Mouse (Mus musculus) hindbrain, embryonic 16.5 days (tissue): Measurements from ENCODE around the gene Pcbp3. TPM values are rescaled to one million over a fixed set of nuclear protein-coding genes. Genes with fewer than 3 reads are reported as not detected.

Source experiments
- ATAC-seq: fragments of 200-750 bp; cut with Nextera tagmentation; 2 replicates; pipeline ENCODE4 v1.8.0; 2017; ENCODE audit warnings: moderate TSS enrichment, moderate library complexity
- H3K27ac ChIP-seq: fragments of 300-500 bp; sonication (generic); 2 replicates; pipeline ENCODE4 v1.5.1; 2014; ENCODE audit warnings: low read depth, mild to moderate bottlenecking, control low read depth, low read length, moderate library complexity
- H3K27me3 ChIP-seq: fragments of 300-500 bp; sonication (generic); replicated peaks from 2 replicates; pipeline ENCODE4 v1.6.1; 2014; ENCODE audit warnings: low read length; ENCODE audit not compliant: control insufficient read depth, insufficient read depth
- H3K36me3 ChIP-seq: fragments of 300-500 bp; sonication (generic); 2 replicates; pipeline ENCODE4 v1.6.1; 2014; ENCODE audit warnings: mild to moderate bottlenecking, low read length, moderate library complexity, mixed read lengths; ENCODE audit not compliant: control insufficient read depth, insufficient read depth
- H3K4me1 ChIP-seq: fragments of 300-500 bp; sonication (generic); 2 replicates; pipeline ENCODE4 v1.6.1; 2014; ENCODE audit warnings: low read depth, low read length; ENCODE audit not compliant: control insufficient read depth, insufficient read depth
- H3K4me2 ChIP-seq: fragments of 300-500 bp; sonication (generic); 2 replicates; pipeline ENCODE4 v1.6.1; 2014; ENCODE audit warnings: mild to moderate bottlenecking, low read length, control low read depth, moderate library complexity
- H3K4me3 ChIP-seq: fragments of 300-500 bp; sonication (generic); 2 replicates; pipeline ENCODE4 v1.5.1; 2014; ENCODE audit warnings: mild to moderate bottlenecking, low read length, control low read depth, moderate library complexity
- H3K9ac ChIP-seq: fragments of 300-500 bp; sonication (generic); 2 replicates; pipeline ENCODE4 v1.6.1; 2014; ENCODE audit warnings: low read depth, mild to moderate bottlenecking, control low read depth, low read length, moderate library complexity
- H3K9me3 ChIP-seq: fragments of 300-500 bp; sonication (generic); 2 replicates; pipeline ENCODE4 v1.6.1; 2014; ENCODE audit warnings: mild to moderate bottlenecking, low read length, moderate library complexity; ENCODE audit not compliant: control insufficient read depth
- WGBS: fragments of 180-500 bp; shearing (Covaris S2); extraction: QIAGEN DNeasy Blood & Tissue Kit; methylation state at CpG from one replicate; pipeline ENCODE4 v1.1.7; 2014; 5-methylcytosine and 5-hydroxymethylcytosine counted together
- polyA plus RNA-seq: library from polyadenylated mRNA; unstranded; fragments of >200 nt; fragmentation: Nextera tagmentation; extraction: Ambion mirVana; gene quantifications from 2 replicates; pipeline ENCODE4 v1.2.1, GENCODE M21; 2015

Pcbp3 gene
- polyA plus RNA-seq, 1 experiment from 2014 or later: 95.5 TPM

DNA sequence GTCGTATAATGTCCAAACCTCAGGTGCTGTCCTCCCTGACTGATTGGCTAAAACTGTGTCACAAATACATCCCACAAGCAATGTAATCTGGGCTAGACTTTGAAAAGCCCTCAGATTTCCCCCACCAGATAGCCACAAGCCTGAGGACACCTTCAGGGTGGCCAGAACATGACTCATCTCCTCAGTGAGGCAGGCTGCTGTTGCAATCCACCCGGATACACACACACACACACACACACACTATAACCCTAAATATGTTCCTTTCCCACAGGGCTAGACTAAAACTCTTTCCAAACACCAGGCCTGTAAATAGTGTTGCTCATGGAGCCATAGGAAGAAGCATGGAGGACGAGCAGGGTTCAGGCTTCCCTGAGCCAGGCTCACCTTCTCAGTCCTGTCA, 58.6 kb downstream of the Pcbp3 start:
- H3K4me3 ChIP-seq: no peak overlapping the region
- H3K9ac ChIP-seq: no peak overlapping the region
- no peak for ATAC-seq
- 81% methylated on average over 3 of the region's 3 CpGs for WGBS
- no peak overlapping the region for H3K27ac ChIP-seq
- H3K9me3 ChIP-seq: no peaks in the 10 kb centered on the region
- no peaks in the 10 kb centered on the region for H3K27me3 ChIP-seq
- no peak overlapping the region for H3K4me2 ChIP-seq
- H3K36me3 ChIP-seq: no peaks in the 10 kb centered on the region
- peaks cover 5% of the 10 kb centered on the region; the same call in 1 of the 2 replicates for H3K4me1 ChIP-seq

DNA sequence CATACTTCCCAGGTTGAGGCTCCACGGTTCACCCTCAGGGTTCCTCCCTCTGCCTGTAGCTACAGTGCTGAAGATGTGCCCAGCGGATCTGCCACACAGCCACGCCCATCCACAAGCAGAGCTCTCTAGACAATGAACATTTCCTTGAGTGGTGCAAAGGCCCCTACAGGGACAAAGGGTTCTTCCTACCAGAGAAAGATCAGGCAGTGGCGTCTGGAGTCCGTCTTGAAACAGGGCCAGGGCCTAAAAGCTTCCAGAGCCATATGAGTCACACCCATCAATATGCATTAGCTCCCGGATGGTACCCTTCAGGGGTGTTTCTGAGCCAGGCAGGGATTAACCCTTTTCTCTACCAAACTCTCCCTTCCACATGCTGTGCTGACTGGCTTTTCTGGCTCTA, 59.1 kb downstream of the Pcbp3 start:
- no peaks in the 10 kb centered on the region for H3K36me3 ChIP-seq
- no peaks in the 10 kb centered on the region for H3K27me3 ChIP-seq
- H3K9ac ChIP-seq: no peak overlapping the region
- ATAC-seq: peak; percentile 48; the same call in 1 of the 2 replicates
- H3K27ac ChIP-seq: no peak overlapping the region
- no peak overlapping the region for H3K4me2 ChIP-seq
- H3K9me3 ChIP-seq: no peaks in the 10 kb centered on the region
- peaks cover 5% of the 10 kb centered on the region; the same call in 1 of the 2 replicates for H3K4me1 ChIP-seq
- H3K4me3 ChIP-seq: no peak overlapping the region
- WGBS: 11% methylated on average over 6 of the region's 6 CpGs

GRCm38 (mm10) chr10:76898428-76898827, 63.3 kb downstream of the Pcbp3 start:
- no peak overlapping the region for H3K4me3 ChIP-seq
- no peaks in the 10 kb centered on the region for H3K27me3 ChIP-seq
- 0 out of 2 replicates have a peak, but pooled peaks cover 2% of the 10 kb centered on the region for H3K9me3 ChIP-seq
- H3K27ac ChIP-seq: no peak overlapping the region
- H3K4me1 ChIP-seq: peaks cover 1% of the 10 kb centered on the region; the same call in 1 of the 2 replicates
- H3K4me2 ChIP-seq: no peak overlapping the region
- 90% methylated on average over 4 of the region's 4 CpGs for WGBS
- H3K36me3 ChIP-seq: peaks cover 3% of the 10 kb centered on the region; the same call in 1 of the 2 replicates
- ATAC-seq: no peak
- no peak overlapping the region for H3K9ac ChIP-seq

GRCm38 (mm10) chr10:76891456-76891855, 70.2 kb downstream of the Pcbp3 start:
- H3K4me2 ChIP-seq: no peak overlapping the region
- H3K27me3 ChIP-seq: no peaks in the 10 kb centered on the region
- H3K9ac ChIP-seq: no peak overlapping the region
- WGBS: 93% methylated on average over 2 of the region's 2 CpGs
- ATAC-seq: no peak
- H3K36me3 ChIP-seq: peaks cover 3% of the 10 kb centered on the region; the same call in 1 of the 2 replicates
- H3K9me3 ChIP-seq: 0 out of 2 replicates have a peak, but pooled peaks cover 2% of the 10 kb centered on the region
- no peak overlapping the region for H3K4me3 ChIP-seq
- H3K27ac ChIP-seq: no peak overlapping the region
- H3K4me1 ChIP-seq: no peaks in the 10 kb centered on the region

DNA sequence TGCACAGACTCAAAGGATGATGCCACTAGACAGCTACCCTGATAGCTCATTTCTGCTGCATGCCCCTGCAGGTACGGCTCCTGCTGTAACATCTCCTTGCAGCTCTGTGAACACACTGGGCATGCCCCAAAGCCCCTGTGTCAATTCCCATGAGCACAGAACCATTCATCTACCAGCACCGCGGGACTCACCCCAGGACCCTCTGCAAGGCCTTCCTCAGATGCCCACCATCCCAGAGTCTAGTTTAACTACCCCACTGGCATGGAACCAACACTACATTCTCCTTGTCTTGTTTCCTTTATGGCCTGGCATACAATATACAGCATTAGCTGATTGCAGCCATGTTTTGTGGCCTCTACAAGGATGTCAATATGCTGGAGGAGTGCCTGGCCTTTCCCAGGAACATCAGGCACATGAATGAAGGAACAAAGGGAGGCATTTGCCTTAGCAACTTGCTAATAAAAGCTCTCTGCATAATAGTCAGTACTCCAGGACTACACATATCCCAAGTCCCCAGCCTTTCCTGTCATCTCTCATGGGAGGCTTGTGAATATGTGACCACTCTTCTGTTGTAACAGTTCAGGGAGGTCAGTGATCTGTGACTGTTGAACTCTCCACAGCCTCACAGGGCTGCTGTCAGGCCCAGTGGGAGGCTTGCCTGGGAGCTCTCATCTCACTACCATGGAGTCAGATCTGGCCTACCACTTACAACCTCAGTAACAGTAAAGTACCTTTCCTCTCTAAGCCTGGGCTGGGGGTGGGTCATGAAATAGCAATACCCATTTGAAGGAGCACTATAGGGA, 78.0 kb downstream of the Pcbp3 start:
- Histone ChIP-seq H3K9me3 (no peaks in the 10 kb centered on the region), H3K27ac (no peak overlapping the region), H3K4me2 (no peak overlapping the region), H3K9ac (no peak overlapping the region), H3K4me3 (no peak overlapping the region), H3K27me3 (no peaks in the 10 kb centered on the region), H3K4me1 (peaks cover 12% of the 10 kb centered on the region), H3K36me3 (no peaks in the 10 kb centered on the region)
- ATAC-seq: no peak
- WGBS: 46% methylated on average over 3 of the region's 3 CpGs

- H3K27me3 ChIP-seq: no peaks in the 10 kb centered on the region
- peak overlapping the region; percentile 18; the same call in 1 of the 2 replicates for H3K4me2 ChIP-seq
- peak; percentile 78 for ATAC-seq
- no peak overlapping the region for H3K4me3 ChIP-seq
- WGBS: 45% methylated on average over 17 of the region's 17 CpGs
- H3K4me1 ChIP-seq: peaks cover 12% of the 10 kb centered on the region
- 0 out of 2 replicates have a peak overlapping the region, but pooled peaks have one; percentile 0 for H3K9ac ChIP-seq
- H3K9me3 ChIP-seq: no peaks in the 10 kb centered on the region
- no peaks in the 10 kb centered on the region for H3K36me3 ChIP-seq
- H3K27ac ChIP-seq: peak overlapping the region; percentile 54
These were observed 78.8 kb downstream of the Pcbp3 start for GRCm38 (mm10) chr10:76882644-76883441.

DNA sequence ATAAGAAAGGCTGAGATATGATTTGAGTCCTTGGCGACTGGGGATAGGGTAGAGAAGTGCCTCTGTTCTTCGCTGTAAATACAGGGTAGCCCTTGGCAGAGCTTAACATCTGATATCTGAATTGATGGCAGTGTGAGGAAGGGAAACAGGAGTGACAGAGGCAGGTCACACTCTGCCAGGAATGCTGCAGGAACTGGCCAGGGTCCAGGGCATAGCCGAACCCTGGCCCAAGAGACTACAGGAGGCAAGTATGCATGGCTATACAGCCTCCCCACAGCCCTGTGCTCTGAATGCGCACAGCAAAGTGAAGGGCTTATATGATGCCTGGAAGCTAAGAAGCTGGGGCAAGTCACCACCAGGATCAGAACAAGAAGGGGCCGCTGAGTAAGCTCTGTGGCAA, 79.8 kb downstream of the Pcbp3 start:
- Histone ChIP-seq H3K36me3 (no peaks in the 10 kb centered on the region), H3K4me1 (peaks cover 12% of the 10 kb centered on the region), H3K27me3 (no peaks in the 10 kb centered on the region), H3K9me3 (no peaks in the 10 kb centered on the region), H3K27ac (no peak overlapping the region), H3K4me3 (no peak overlapping the region), H3K9ac (no peak overlapping the region), H3K4me2 (no peak overlapping the region)
- ATAC-seq: peak; percentile 67
- WGBS: 56% methylated on average over 5 of the region's 5 CpGs

GRCm38 (mm10) chr10:76875310-76875709, 86.4 kb downstream of the Pcbp3 start:
- H3K27ac ChIP-seq: no peak overlapping the region
- peaks cover 2% of the 10 kb centered on the region; the same call in 1 of the 2 replicates for H3K4me1 ChIP-seq
- no peak overlapping the region for H3K4me2 ChIP-seq
- WGBS: 82% methylated on average over 6 of the region's 6 CpGs
- no peak overlapping the region for H3K9ac ChIP-seq
- H3K27me3 ChIP-seq: no peaks in the 10 kb centered on the region
- ATAC-seq: no peak
- no peaks in the 10 kb centered on the region for H3K9me3 ChIP-seq
- no peaks in the 10 kb centered on the region for H3K36me3 ChIP-seq
- no peak overlapping the region for H3K4me3 ChIP-seq

GRCm38 (mm10) chr10:76874879-76875278, 86.8 kb downstream of the Pcbp3 start:
- WGBS: 83% methylated on average over 5 of the region's 5 CpGs
- no peak overlapping the region for H3K4me3 ChIP-seq
- no peaks in the 10 kb centered on the region for H3K36me3 ChIP-seq
- H3K9ac ChIP-seq: no peak overlapping the region
- no peak overlapping the region for H3K27ac ChIP-seq
- ATAC-seq: no peak
- no peaks in the 10 kb centered on the region for H3K27me3 ChIP-seq
- no peaks in the 10 kb centered on the region for H3K9me3 ChIP-seq
- peaks cover 2% of the 10 kb centered on the region; the same call in 1 of the 2 replicates for H3K4me1 ChIP-seq
- no peak overlapping the region for H3K4me2 ChIP-seq
